Mouse (Mus musculus): ENCODE data around the gene Prph.

Prph gene

GRCm38 (mm10) chr15:99097840-99098492 is 43.0 kb downstream of the Prph start:
- in situ Hi-C loops (cut with MboI, MseI), result no loop called here

DNA sequence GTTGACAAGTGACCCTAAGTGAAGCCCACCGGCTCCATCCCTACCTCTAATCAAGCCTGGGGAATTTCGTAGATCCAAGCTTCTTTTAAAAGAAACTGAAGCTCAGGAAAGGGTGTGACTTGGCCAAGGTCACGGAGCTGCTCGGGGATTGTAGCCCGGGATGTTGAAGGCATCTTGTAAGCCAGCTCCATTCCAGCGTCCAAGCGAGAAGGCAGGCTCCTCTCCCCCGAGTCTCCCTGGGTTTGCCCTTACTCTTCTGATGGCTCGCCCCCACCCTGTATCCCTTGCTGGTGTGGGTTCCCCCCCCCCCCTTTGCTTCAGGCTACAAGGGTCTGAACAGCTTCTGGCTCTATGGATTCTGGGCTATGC is 43.5 kb downstream of the Prph start:
- in situ Hi-C loops (cut with MboI, MseI), result no loop called here

DNA sequence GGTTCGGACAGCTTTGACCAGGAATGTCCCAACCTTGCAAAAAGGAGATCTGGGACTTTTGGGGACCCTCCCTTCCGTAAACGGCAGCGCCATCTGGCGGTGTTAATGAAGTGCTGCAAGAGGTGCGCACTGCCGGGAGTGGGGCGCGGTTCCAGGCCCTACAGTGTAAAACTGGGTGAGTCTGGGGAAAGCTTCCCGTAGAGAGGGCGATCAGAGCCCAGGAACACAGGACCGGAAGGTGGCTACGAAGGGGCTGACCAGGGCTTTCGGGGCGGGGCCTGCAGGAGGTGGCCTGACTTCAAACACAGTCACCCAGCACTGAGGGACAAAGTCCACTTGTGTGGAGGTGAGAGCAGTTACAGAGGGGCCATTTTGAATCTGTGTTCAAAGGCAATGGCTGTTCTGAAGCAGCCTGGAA is 44.2 kb downstream of the Prph start:
- in situ Hi-C loops (cut with MboI, MseI), result no loop called here

DNA sequence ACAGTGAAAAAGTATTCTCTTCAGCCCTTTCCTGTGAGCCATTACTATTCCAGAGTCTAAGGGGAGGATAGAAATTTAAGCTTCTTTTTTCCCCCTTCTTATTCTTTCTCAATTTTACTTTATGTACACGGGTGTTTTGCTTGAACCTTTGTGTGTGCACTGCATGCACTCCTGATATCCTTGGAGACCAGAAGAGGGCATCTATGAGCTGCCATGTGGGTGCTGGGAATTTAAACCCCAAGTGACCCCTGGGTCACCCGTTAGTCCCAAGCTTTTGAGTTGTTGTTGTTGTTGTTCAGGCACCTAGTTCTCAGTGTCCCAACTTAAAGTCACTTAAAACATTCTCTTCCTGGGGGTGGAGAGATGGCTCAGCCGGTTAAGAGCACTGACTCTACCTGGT is 45.0 kb downstream of the Prph start:
- in situ Hi-C loops (cut with MboI, MseI), result no loop called here

DNA sequence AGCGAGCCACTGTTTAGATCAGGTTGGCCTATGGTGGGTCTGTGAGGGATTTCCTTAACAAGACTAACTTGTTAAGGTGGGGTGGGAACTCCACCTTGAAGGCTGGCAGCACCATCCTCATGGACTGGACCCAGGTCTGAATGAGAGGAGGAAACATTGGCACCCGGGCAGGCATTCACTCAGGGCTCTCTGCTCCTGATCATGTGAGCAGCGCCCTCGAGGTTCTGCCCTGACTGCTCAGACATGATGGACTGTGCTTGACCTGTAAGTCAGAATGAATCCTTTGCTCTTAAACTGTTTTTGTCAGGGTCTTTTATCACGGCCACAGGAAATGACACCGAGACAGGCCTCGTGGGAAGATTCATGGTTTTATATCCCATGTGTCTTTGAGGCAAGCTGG is 50.3 kb downstream of the Prph start:
- in situ Hi-C loops (cut with MboI, MseI), result no loop called here

GRCm38 (mm10) chr15:99107866-99108265 is 52.9 kb downstream of the Prph start:
- in situ Hi-C loops (cut with MboI, MseI), result no loop called here
